Mouse (Mus musculus): ENCODE data around the gene Thra. TPM values are rescaled to one million over a fixed set of nuclear protein-coding genes. Genes with fewer than 3 reads are reported as not detected.

Thra gene
- total and polyA plus RNA-seq, 3 experiments, result 22.0 to 50.9 TPM; not detected in 1

DNA sequence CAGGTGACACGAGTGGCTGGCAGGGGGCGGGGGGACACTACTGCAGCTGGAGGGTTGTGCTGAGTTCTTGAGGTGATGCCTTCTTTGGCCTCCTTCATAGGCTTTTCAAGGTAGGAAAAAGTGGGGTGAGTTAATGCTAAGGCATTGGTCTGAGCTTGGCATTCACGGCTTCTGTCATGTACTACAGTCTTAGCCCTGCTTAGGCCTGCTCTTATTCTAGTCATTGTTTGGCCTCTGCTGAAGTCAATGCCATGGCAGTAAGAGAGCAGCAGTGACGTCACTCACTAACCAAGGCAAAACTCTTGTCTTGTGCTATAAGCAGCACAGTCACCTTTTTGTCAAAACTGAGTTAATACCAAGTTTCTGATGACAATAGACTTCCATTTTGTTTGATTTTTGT lies 57.5 kb downstream of the Thra start:
- no peak for DNase-seq (ENCODE audit: low read depth, low spot score)
- Histone ChIP-seq H3K4me1 (ENCODE audit: control insufficient read depth in 1 of 2, insufficient read depth in 2 of 2, low read length in 2 of 2) (peaks cover 2 to 15% of the 10 kb centered on the region in 2 experiments; a peak in 1 of 4 replicates), H3K4me3 (ENCODE audit: control insufficient read depth in 1 of 2, insufficient read depth in 1 of 2, low read depth in 2 of 2, low read length in 2 of 2) (no peak overlapping the region), H3K9ac (ENCODE audit: control insufficient read depth, low read depth, low read length, poor library complexity, severe bottlenecking) (no peak overlapping the region), H3K27me3 (ENCODE audit: control insufficient read depth in 1 of 2, insufficient read depth in 2 of 2, low read length in 2 of 2) (no peaks in the 10 kb centered on the region), H3K27ac (ENCODE audit: control insufficient read depth, low read depth, low read length) (no peak overlapping the region), H3K79me2 (ENCODE audit: control insufficient read depth, insufficient read depth, low read length, poor library complexity) (peaks cover 45% of the 10 kb centered on the region), H3K36me3 (ENCODE audit: control insufficient read depth in 1 of 2, insufficient read depth in 2 of 2, low read length in 2 of 2) (peaks cover 16 to 27% of the 10 kb centered on the region in 2 experiments), H3K9me3 (replicated peaks; ENCODE audit: insufficient read depth, low read length) (no peaks in the 10 kb centered on the region)
- no peak for TF ChIP-seq MAZ (IDR thresholded peaks at IDR 0.05; ENCODE audit: low read depth, low read length)
- TF ChIP-seq GABPA (IDR thresholded peaks at IDR 0.05; ENCODE audit: low read depth, low read length), result no peak
- no peak for TF ChIP-seq SIN3A (IDR thresholded peaks at IDR 0.05; ENCODE audit: low read length)
- TF ChIP-seq MYB (IDR thresholded peaks at IDR 0.05; ENCODE audit: low read depth, low read length), result no peak

- no peak within 1 kb of the TSS for H3K9ac ChIP-seq (ENCODE audit: control insufficient read depth, low read depth, low read length, poor library complexity, severe bottlenecking)
- peaks cover 3% of the 10 kb centered on the region in 2 experiments; a peak in 3 of 4 replicates for H3K4me1 ChIP-seq (ENCODE audit: control insufficient read depth in 1 of 2, insufficient read depth in 2 of 2, low read length in 2 of 2)
- H3K9me3 ChIP-seq (replicated peaks; ENCODE audit: insufficient read depth, low read length), result no peaks in the 10 kb centered on the region
- no peak within 1 kb of the TSS for H3K27ac ChIP-seq (ENCODE audit: control insufficient read depth, low read depth, low read length)
- H3K4me3 ChIP-seq (ENCODE audit: control insufficient read depth in 1 of 2, insufficient read depth in 1 of 2, low read depth in 2 of 2, low read length in 2 of 2), result no peak within 1 kb of the TSS
- H3K36me3 ChIP-seq (ENCODE audit: control insufficient read depth in 1 of 2, insufficient read depth in 2 of 2, low read length in 2 of 2), result peaks cover 12 to 42% of the 10 kb centered on the region in 2 experiments
- DNase-seq (ENCODE audit: low read depth, low spot score), result no peak
- no peaks in the 10 kb centered on the region for H3K27me3 ChIP-seq (ENCODE audit: control insufficient read depth in 1 of 2, insufficient read depth in 2 of 2, low read length in 2 of 2)
- no peaks in the 10 kb centered on the region; the same call in 1 of the 2 replicates for H3K79me2 ChIP-seq (ENCODE audit: control insufficient read depth, insufficient read depth, low read length, poor library complexity)
- TF ChIP-seq MYB (IDR thresholded peaks at IDR 0.05; ENCODE audit: low read depth, low read length) (no peak), ELF1 (IDR thresholded peaks at IDR 0.05; ENCODE audit: low read depth, low read length) (no peak), POLR2AphosphoS2 (IDR thresholded peaks at IDR 0.05; ENCODE audit: low read length) (no peak), CTCF (IDR thresholded peaks at IDR 0.05 in 2 of 3, conservative IDR thresholded peaks at IDR 0.05 in 1 of 3; ENCODE audit: control insufficient read depth in 1 of 3, insufficient read depth in 1 of 3, low read depth in 2 of 3, low read length in 3 of 3, poor library complexity in 1 of 3, severe bottlenecking in 1 of 3) (no peak)
Measured at GRCm38 (mm10) chr11:98804605-98805004, 64.2 kb downstream of the Thra start, which contains the start of gene Casc3. TSS of gene Casc3 (plus strand) at chr11:98804905.

DNA sequence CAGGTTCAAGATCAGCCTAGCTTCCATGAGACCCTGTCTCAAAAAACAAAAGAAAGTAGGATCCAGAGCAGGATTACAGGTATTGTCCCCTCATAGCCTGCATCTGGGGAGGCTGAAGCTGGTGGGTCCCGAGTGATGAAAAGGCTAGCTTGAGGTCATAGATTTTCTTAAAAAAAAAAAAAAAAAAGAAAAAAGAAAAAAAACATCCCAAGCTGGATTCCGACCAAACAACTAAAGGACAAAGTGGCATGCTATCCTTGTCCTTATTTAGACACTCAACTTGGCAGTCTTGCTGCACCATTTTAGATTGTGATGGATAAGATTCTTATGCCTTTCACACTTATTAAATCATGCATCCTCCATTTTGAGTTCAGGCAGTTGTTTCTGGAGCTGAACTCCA lies 68.0 kb downstream of the Thra start:
- Histone ChIP-seq H3K9ac (ENCODE audit: control insufficient read depth, low read depth, low read length, poor library complexity, severe bottlenecking) (peak overlapping the region; percentile 77), H3K79me2 (ENCODE audit: control insufficient read depth, insufficient read depth, low read length, poor library complexity) (peaks cover 29% of the 10 kb centered on the region), H3K4me3 (ENCODE audit: control insufficient read depth in 1 of 2, insufficient read depth in 1 of 2, low read depth in 2 of 2, low read length in 2 of 2) (peak overlapping the region in 1 of 2 experiments; percentile 93; a peak in 2 of 4 replicates), H3K4me1 (ENCODE audit: control insufficient read depth in 1 of 2, insufficient read depth in 2 of 2, low read length in 2 of 2) (peaks cover 3 to 11% of the 10 kb centered on the region in 2 experiments; a peak in 3 of 4 replicates), H3K36me3 (ENCODE audit: control insufficient read depth in 1 of 2, insufficient read depth in 2 of 2, low read length in 2 of 2) (peaks cover 29 to 32% of the 10 kb centered on the region in 2 experiments), H3K9me3 (replicated peaks; ENCODE audit: insufficient read depth, low read length) (no peaks in the 10 kb centered on the region), H3K27me3 (ENCODE audit: control insufficient read depth in 1 of 2, insufficient read depth in 2 of 2, low read length in 2 of 2) (no peaks in the 10 kb centered on the region), H3K27ac (ENCODE audit: control insufficient read depth, low read depth, low read length) (peak overlapping the region; percentile 76)
- TF ChIP-seq GATA1 (IDR thresholded peaks at IDR 0.05; ENCODE audit: low read depth, low read length), result 0 out of 2 replicates have a peak, but pooled peaks have one; percentile 23
- no peak for TF ChIP-seq MAX (IDR thresholded peaks at IDR 0.05; ENCODE audit: low read length)
- no peak for TF ChIP-seq ZC3H11A (IDR thresholded peaks at IDR 0.05; ENCODE audit: low read depth, low read length)
- peak; percentile 68 for TF ChIP-seq ZNF384 (IDR thresholded peaks at IDR 0.05; ENCODE audit: low read depth, low read length)
- no peak for DNase-seq (ENCODE audit: low read depth, low spot score)

Measured in MEL (cell line).